Mouse (Mus musculus) midbrain, embryonic 12.5 days (tissue): Measurements from ENCODE around the gene Shbg. TPM values are rescaled to one million over a fixed set of nuclear protein-coding genes. Genes with fewer than 3 reads are reported as not detected.

Experiments
- ATAC-seq: fragments of 200-750 bp; cut with Nextera tagmentation; 2 replicates; pipeline ENCODE4 v1.8.0; 2017; ENCODE audit warnings: low read depth, moderate TSS enrichment, moderate library complexity; ENCODE audit not compliant: low FRiP score
- H3K27ac ChIP-seq: fragments of 300-500 bp; sonication (generic); replicated peaks from 2 replicates; pipeline ENCODE4 v1.5.1; 2016; ENCODE audit warnings: mild to moderate bottlenecking
- H3K27me3 ChIP-seq: fragments of 300-500 bp; sonication (generic); 2 replicates; pipeline ENCODE4 v1.6.1; 2016; ENCODE audit warnings: mild to moderate bottlenecking
- H3K36me3 ChIP-seq: fragments of 300-500 bp; sonication (generic); 2 replicates; pipeline ENCODE4 v1.6.1; 2016
- H3K4me1 ChIP-seq: fragments of 300-500 bp; sonication (generic); 2 replicates; pipeline ENCODE4 v1.6.1; 2016
- H3K4me2 ChIP-seq: fragments of 300-500 bp; sonication (generic); replicated peaks from 2 replicates; pipeline ENCODE4 v1.6.1; 2016; ENCODE audit warnings: mild to moderate bottlenecking, moderate library complexity
- H3K4me3 ChIP-seq: fragments of 300-500 bp; sonication (generic); 2 replicates; pipeline ENCODE4 v1.5.1; 2016; ENCODE audit warnings: mild to moderate bottlenecking
- H3K9ac ChIP-seq: fragments of 300-500 bp; sonication (generic); replicated peaks from 2 replicates; pipeline ENCODE4 v1.6.1; 2016; ENCODE audit warnings: mild to moderate bottlenecking, moderate library complexity
- H3K9me3 ChIP-seq: fragments of 300-500 bp; sonication (generic); 2 replicates; pipeline ENCODE4 v1.6.1; 2016; ENCODE audit warnings: mild to moderate bottlenecking
- WGBS: fragments of 180-500 bp; shearing (Covaris S2); methylation state at CpG from one replicate; pipeline ENCODE4 v1.1.7; 2016; 5-methylcytosine and 5-hydroxymethylcytosine counted together
- polyA plus RNA-seq: library from polyadenylated mRNA; unstranded; fragments of >200 nt; fragmentation: Nextera tagmentation; extraction: Ambion mirVana; gene quantifications from 2 replicates; pipeline ENCODE4 v1.2.1, GENCODE M21; 2016

The Shbg gene
- polyA plus RNA-seq, 1 experiment from 2014 or later = not detected

DNA sequence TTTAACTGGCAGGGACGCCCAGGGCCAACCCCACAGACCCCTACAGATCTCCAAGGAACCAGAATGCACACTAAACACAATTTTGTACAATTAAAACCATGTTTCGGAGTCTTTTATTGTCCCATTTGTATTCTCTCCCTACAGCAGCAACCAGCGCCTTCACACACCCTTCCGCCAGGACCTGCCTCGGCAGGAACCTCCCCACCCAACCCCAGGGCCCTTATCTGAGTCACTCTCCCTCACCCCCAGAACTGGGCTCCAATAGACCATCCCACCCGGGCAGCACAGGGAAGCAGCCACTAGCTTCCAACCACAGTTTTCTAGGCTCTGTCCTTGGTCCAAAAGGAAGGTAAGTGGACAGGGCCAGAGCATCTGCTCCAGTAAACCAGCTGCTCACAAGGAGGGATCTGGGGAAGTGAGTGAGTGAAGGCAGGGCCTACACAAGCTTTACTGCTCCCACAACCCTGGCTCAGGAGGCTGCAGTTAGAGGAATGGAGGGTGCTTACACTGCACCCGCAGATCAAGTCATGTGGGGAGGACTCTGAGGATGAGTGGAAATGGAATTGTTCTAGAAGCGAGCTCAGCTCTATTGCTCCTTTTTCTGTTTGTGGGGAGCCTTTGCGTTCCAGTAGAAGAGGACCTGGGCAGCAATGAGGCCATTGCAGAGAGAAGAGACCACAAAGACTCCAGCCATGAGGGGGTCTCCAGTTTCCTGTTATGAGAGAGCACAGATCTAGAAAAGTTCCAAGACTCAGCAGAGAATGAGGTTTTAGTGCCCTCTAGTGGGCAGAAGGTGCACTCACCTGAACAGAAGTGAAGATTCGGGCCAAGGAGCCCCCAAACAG, 39.1 kb upstream of the Shbg start:
- Histone ChIP-seq H3K4me3 (0 out of 2 replicates have a peak overlapping the region, but pooled peaks have one; percentile 0), H3K27me3 (no peaks in the 10 kb centered on the region), H3K27ac (no peak overlapping the region), H3K4me1 (peaks cover 16% of the 10 kb centered on the region), H3K36me3 (peaks cover 62% of the 10 kb centered on the region), H3K9ac (no peak overlapping the region), H3K4me2 (no peak overlapping the region), H3K9me3 (no peaks in the 10 kb centered on the region)
- WGBS = 83% methylated on average over 10 of the region's 10 CpGs
- ATAC-seq = no peak

DNA sequence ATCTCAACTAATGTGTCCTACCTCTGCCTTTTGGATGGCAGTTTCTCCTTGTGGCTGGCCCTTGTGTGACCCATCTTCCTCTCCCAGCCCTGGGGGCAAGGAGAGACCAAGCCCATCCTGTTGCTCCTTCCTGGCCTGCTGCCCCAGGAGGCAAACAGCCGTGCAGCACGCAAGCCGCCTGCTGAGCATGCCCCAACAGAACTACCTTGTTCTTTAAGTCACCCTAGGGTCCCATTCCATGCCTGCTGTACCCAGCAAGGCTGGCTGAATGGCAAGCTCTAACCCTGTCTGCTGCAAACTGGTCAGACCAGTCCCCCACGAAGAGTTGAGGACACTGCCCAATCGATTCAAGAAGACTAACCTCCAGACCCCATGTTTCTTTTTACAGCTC, 38.4 kb upstream of the Shbg start:
- no peak for ATAC-seq
- Histone ChIP-seq H3K27ac (no peak overlapping the region), H3K9me3 (no peaks in the 10 kb centered on the region), H3K4me3 (no peak overlapping the region), H3K27me3 (no peaks in the 10 kb centered on the region), H3K36me3 (peaks cover 70% of the 10 kb centered on the region), H3K9ac (no peak overlapping the region), H3K4me2 (no peak overlapping the region), H3K4me1 (peaks cover 10% of the 10 kb centered on the region)
- 83% methylated on average over 5 of the region's 5 CpGs for WGBS

DNA sequence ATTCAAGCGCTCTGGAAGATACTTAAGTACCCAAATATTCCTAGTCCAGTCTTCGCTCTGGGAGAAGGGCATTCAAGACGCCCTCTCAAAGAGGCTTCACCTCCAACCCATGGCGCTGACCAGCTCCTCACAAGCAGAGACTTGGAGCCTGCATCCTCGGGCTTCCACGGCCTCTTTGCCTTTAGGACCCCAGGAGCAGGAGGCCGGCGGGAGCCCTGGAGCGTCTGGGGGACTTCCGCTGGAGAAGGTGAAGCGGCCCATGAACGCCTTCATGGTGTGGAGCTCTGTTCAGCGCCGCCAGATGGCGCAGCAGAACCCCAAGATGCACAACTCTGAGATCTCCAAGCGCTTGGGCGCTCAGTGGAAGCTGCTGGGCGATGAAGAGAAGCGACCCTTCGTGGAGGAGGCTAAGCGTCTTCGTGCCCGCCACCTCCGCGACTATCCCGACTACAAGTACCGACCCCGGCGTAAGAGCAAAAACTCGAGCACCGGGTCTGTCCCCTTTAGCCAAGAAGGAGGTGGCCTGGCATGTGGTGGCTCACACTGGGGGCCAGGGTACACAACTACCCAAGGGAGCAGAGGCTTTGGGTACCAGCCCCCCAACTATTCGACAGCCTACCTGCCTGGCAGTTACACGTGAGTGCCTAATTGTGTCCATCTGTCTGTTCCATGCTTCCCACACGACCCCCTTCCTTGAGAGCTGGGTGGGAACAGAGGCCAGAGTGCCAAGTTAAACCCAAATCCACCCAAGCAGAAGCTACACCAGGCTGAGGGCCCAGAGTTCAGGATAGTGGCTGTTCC, 37.8 kb upstream of the Shbg start, which contains the start of gene Sox15:
TSS of gene Sox15 (plus strand) at position 51 of the 801 bp plus-strand sequence.
- peak; percentile 59; the same call in 1 of the 2 replicates for ATAC-seq
- Histone ChIP-seq H3K4me2 (no peak within 1 kb of the TSS), H3K4me3 (no peak within 1 kb of the TSS), H3K27me3 (no peaks in the 10 kb centered on the region), H3K27ac (peak within 1 kb of the TSS; percentile 39; the same call in 1 of the 2 replicates), H3K9me3 (no peaks in the 10 kb centered on the region), H3K9ac (no peak within 1 kb of the TSS), H3K4me1 (peaks cover 9% of the 10 kb centered on the region), H3K36me3 (peaks cover 75% of the 10 kb centered on the region)
- WGBS = 25% methylated on average over 34 of the region's 34 CpGs

DNA sequence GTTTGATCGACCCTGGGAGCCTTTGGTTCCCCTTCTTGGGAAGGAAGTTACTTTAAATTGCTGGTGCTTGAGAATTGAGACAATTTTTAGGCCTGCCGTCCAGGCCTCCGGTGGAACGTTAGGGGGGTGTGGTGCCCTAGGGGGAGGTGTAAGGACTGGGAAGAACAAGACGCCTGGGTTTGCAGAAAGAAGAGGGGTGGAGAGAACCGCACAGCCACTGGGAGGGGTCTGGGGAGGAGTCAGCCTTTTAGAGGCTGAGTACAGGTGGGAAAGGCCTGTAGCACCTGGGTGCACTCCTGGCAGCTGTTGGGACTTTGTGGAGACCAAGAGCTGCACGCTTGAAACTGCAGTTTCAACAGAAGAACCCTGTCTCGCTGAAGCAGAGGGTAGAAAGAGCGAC, 37.1 kb upstream of the Shbg start:
- Histone ChIP-seq H3K27ac (0 out of 2 replicates have a peak overlapping the region, but pooled peaks have one; percentile 8), H3K27me3 (no peaks in the 10 kb centered on the region), H3K36me3 (peaks cover 77% of the 10 kb centered on the region), H3K4me3 (no peak overlapping the region), H3K4me2 (no peak overlapping the region), H3K9ac (no peak overlapping the region), H3K4me1 (peaks cover 9% of the 10 kb centered on the region), H3K9me3 (no peaks in the 10 kb centered on the region)
- ATAC-seq = no peak
- 51% methylated on average over 9 of the region's 9 CpGs for WGBS

DNA sequence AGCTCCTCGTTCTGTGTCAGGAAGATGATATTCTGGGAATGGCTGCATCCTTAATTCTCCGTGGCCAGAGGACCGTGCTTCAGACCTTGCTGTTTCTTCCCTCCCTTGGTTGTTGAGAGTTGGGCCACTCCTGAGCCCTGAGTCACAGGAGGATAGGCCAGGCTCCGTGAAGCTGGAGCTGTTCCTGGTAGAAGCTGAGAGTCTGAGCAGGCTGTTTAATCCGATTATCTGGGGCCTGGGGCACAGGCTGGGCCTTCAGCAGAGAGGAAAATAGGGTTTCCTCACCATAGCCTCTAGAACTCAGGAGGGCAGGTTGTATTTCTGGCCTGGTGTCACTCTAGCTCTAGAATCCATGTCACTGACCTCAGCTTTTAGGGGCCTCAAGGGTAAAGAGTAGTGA, 35.7 kb upstream of the Shbg start:
- Histone ChIP-seq H3K27ac (peak overlapping the region; percentile 21), H3K4me3 (no peak overlapping the region), H3K9ac (no peak overlapping the region), H3K4me1 (peaks cover 9% of the 10 kb centered on the region), H3K4me2 (no peak overlapping the region), H3K36me3 (peaks cover 80% of the 10 kb centered on the region), H3K27me3 (no peaks in the 10 kb centered on the region), H3K9me3 (no peaks in the 10 kb centered on the region)
- ATAC-seq = no peak
- WGBS = 53% methylated on average over 5 of the region's 5 CpGs

DNA sequence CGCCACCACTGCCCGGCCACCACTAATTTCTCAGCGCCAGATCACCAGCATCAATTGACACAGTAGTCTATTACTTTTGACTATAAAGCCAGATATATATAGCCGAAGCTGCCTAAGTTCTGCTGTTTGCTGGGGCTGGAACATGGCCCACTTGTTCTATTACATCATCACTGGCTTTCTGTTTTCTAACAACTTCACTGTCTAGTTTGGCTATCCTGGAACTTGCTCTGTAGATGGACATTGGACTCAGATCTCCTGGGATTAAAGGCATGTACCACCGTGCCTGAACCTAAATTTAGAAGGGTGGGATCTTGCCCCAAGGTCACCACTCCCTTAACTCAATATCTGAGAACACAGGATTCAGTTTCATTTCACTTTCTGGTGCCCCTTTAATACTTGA, 28.2 kb upstream of the Shbg start:
- Histone ChIP-seq H3K4me1 (no peaks in the 10 kb centered on the region), H3K9ac (no peak overlapping the region), H3K27ac (no peak overlapping the region), H3K4me3 (no peak overlapping the region), H3K4me2 (no peak overlapping the region), H3K9me3 (no peaks in the 10 kb centered on the region), H3K36me3 (peaks cover 97% of the 10 kb centered on the region), H3K27me3 (no peaks in the 10 kb centered on the region)
- no peak for ATAC-seq
- WGBS = 99% methylated on average over 5 of the region's 5 CpGs

DNA sequence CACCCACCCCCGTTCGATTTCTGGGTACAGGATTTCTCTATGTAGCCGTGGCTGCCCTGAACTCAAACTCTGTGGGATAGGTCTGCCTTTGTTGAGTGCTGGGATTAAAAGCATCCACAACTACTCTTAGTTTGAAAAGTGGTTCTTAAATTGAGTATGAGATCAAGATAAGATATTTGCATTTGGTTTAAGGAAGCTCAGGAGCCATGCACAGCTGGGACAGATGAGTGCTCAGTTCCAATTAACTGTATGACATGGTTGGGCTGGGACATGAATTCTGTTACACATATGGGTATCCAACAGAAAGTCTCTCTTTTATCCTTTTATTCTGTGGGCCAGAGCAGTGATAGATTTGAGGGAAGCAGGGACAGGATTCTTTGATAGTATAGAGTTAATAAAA, 17.8 kb upstream of the Shbg start:
- Histone ChIP-seq H3K4me1 (peaks cover 21% of the 10 kb centered on the region), H3K4me3 (0 out of 2 replicates have a peak overlapping the region, but pooled peaks have one; percentile 4), H3K36me3 (peaks cover 26% of the 10 kb centered on the region), H3K27ac (no peak overlapping the region), H3K4me2 (peak overlapping the region; percentile 80), H3K9me3 (no peaks in the 10 kb centered on the region), H3K9ac (no peak overlapping the region), H3K27me3 (no peaks in the 10 kb centered on the region)
- no peak for ATAC-seq
- 90% methylated on average over 3 of the region's 3 CpGs for WGBS

DNA sequence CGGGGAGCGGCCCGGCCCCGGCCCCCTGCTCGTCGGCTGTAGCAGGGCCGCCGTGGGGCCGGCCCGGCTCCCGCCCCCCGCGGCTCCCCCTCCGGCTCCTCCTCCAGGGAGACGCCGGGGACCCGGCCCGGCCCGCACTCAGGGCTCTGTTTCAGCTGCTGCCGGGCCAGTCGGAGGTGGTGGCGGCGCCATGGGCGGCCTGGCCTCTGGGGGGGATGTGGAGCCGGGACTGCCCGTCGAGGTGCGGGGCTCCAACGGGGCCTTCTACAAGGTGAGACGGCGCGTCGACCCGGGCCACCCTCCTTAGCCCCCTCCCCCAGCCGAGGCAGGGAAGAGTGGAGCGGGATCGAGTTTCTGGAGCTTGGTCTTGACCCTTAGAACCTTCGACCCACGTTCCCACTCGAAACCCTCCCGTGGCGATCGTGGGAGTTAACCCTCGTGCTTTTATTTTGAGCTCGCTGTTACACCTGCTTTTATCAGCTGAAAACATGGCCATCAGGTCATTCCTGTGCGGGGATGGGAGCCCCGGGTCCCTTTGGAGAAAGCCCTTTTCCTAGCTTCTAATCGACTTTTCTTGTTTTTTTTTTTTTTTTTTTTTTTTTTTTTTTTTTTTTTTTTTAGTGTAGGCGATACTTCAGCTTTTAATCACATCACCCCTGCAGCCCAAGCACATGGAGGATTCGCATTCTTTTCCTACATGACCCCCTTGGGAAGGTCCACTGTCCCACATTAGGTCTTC, 15.6 kb upstream of the Shbg start:
- peaks cover 21% of the 10 kb centered on the region for H3K4me1 ChIP-seq
- ATAC-seq = peak; percentile 63
- peaks cover 9% of the 10 kb centered on the region for H3K36me3 ChIP-seq
- H3K9me3 ChIP-seq = no peaks in the 10 kb centered on the region
- peak overlapping the region; percentile 96 for H3K9ac ChIP-seq
- H3K27me3 ChIP-seq = no peaks in the 10 kb centered on the region
- under 1% methylated on average over 41 of the region's 50 CpGs for WGBS
- H3K4me2 ChIP-seq = peak overlapping the region; percentile 80
- H3K4me3 ChIP-seq = peak overlapping the region; percentile 99
- H3K27ac ChIP-seq = peak overlapping the region; percentile 98

DNA sequence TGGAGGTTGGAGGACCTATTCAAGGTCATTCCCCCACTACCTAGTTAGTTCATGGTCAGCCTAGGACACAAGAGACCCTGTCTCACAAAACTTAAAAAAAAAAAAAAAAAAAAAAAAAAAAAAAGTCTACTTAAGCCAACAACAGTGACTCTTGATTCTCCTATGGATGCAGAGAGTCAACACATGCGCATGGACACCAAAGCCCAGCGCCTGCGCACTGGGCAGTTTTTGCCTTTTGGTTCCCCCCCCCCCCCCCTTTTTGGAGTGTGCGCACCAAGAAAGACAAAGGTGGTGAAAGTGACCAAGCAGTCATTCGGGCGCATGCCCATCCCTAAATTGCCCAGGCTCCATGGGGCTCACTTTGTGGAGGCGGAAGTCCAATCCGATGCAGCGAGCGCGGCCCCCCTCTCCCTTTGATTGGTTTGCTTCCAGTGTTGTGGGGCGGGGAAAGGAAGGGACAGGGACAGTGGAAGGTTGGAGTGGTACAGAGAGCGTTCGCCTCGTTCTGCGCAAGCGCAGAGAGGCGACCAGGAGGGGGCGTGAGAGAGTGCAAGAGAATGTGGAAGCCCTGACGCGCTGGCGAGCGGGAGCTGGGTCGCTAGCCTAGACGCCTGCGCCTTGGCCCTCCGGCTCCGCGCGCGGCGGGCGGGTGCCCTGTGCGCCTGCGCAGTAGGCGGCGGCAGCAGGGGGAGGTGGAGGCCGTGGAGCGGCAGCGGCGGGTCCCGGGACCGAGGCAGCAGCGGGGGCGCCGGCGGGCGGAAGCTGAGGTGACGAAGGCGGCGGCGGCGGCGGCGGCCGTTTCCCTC, 14.8 kb upstream of the Shbg start, which contains the start of gene Fxr2:
TSS of gene Fxr2 (plus strand) at position 707 of the 806 bp plus-strand sequence.
- peak; percentile 99 for ATAC-seq
- peak within 1 kb of the TSS; percentile 80 for H3K4me2 ChIP-seq
- peaks cover 21% of the 10 kb centered on the region for H3K4me1 ChIP-seq
- H3K27ac ChIP-seq = peak within 1 kb of the TSS; percentile 98
- H3K27me3 ChIP-seq = no peaks in the 10 kb centered on the region
- H3K36me3 ChIP-seq = peaks cover 2% of the 10 kb centered on the region
- peak within 1 kb of the TSS; percentile 99 for H3K4me3 ChIP-seq
- H3K9me3 ChIP-seq = no peaks in the 10 kb centered on the region
- peak within 1 kb of the TSS; percentile 96 for H3K9ac ChIP-seq
- 1% methylated on average over 43 of the region's 56 CpGs for WGBS

DNA sequence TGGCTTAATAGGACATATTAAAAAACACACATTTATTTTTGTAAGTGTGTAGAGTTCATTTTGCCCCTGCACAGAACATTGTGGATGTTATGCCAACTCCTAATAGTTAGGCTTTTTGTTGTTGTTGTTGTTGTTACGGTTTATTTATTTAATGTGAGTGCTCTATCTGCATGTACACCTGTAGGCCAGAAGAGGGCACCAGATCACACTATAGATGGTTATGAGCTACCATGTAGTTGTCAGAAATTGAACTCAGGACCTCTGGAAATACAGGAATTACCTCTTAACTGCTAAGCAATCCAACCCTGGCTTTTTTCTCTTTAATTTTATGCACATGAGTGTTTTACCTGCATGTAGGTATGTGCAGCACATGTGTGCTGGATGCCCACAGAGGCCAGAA, 12.1 kb upstream of the Shbg start:
- H3K4me2 ChIP-seq = no peak overlapping the region
- H3K9me3 ChIP-seq = no peaks in the 10 kb centered on the region
- H3K27ac ChIP-seq = no peak overlapping the region
- H3K27me3 ChIP-seq = no peaks in the 10 kb centered on the region
- ATAC-seq = no peak
- H3K9ac ChIP-seq = no peak overlapping the region
- no peak overlapping the region for H3K4me3 ChIP-seq
- 69% methylated on average over 1 of the region's 1 CpGs for WGBS
- peaks cover 12% of the 10 kb centered on the region for H3K4me1 ChIP-seq
- H3K36me3 ChIP-seq = no peaks in the 10 kb centered on the region

DNA sequence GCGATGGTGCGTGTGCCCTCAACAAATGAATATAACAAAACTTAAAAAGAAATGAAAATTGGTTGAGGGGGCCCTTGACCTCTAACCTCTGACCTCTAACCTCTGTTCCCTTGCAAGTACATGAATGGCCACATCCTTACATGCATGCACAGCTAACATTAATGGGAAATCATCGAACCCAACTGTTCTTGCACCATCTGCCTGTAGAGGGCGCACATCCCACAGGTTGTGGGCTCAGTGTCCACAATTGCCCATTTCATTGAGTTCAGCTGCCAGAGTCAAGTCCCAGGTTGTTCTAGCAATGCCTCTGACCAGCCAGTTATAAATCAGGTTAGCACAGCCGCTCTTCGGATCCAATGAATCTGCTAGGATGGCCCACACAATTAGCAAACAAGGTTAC, 10.6 kb upstream of the Shbg start:
- H3K4me3 ChIP-seq = no peak overlapping the region
- H3K9me3 ChIP-seq = no peaks in the 10 kb centered on the region
- H3K4me1 ChIP-seq = no peaks in the 10 kb centered on the region
- H3K4me2 ChIP-seq = no peak overlapping the region
- ATAC-seq = no peak
- no peaks in the 10 kb centered on the region for H3K27me3 ChIP-seq
- H3K36me3 ChIP-seq = no peaks in the 10 kb centered on the region
- no peak overlapping the region for H3K9ac ChIP-seq
- H3K27ac ChIP-seq = no peak overlapping the region
- WGBS = 36% methylated on average over 6 of the region's 6 CpGs
